In genomic region chr11:113978318-113978717, GRCm38 (mm10) we compare ENCODE assay signal across 23 mouse cellular contexts.
DNase-seq lines count a peak whose midpoint lies in the region; ATAC-seq and TF ChIP-seq lines count a peak whose summit lies in the region.
"Had no signal": no experiment of that assay in that cellular context is flagged by ENCODE, and none has a peak within 500 bp of the region (broad histone marks: within the 10 kb centered on the region; RNA-seq: fewer than 3 reads in every experiment).

No protein-coding gene starts in this region.

- H3K27ac ChIP-seq in MEL (ENCODE audit: control insufficient read depth, low read depth, low read length), result no peak overlapping the region
- H3K27ac ChIP-seq in bone marrow, adult 2 months (ENCODE audit: control insufficient read depth, insufficient read depth, low read depth, low read length, poor library complexity), result no peak overlapping the region

- TF ChIP-seq EP300 in MEL (IDR thresholded peaks at IDR 0.05; ENCODE audit: low read depth in 1 of 2, low read length in 2 of 2), result no peak

- TF ChIP-seq POLR2A in MEL (IDR thresholded peaks at IDR 0.05; ENCODE audit: control insufficient read depth in 1 of 2, insufficient read depth in 1 of 2, low read depth in 1 of 2, low read length in 2 of 2, poor library complexity in 1 of 2), result no peak
- TF ChIP-seq POLR2A in bone marrow, adult 2 months (IDR thresholded peaks at IDR 0.05; ENCODE audit: borderline replicate concordance, control insufficient read depth, low read depth, low read length), result no peak

- H3K4me3 ChIP-seq in megakaryocyte, embryonic 14.5 days (replicated peaks), result peak overlapping the region; percentile 48
- peak overlapping the region; percentile 3; the same call in 1 of the 2 replicates for H3K4me3 ChIP-seq in G1E (ENCODE audit: low read depth, low read length)
- H3K4me3 ChIP-seq in MEL (ENCODE audit: control insufficient read depth in 1 of 2, insufficient read depth in 1 of 2, low read depth in 2 of 2, low read length in 2 of 2), result no peak overlapping the region
- peak overlapping the region; percentile 20 for H3K4me3 ChIP-seq in bone marrow, adult 2 months (replicated peaks; ENCODE audit: control insufficient read depth, low read depth, low read length)

- peaks cover 27% of the 10 kb centered on the region for H3K9me3 ChIP-seq in megakaryocyte, embryonic 14.5 days
- peaks cover 91% of the 10 kb centered on the region for H3K9me3 ChIP-seq in G1E (replicated peaks)
- H3K9me3 ChIP-seq in MEL (replicated peaks; ENCODE audit: insufficient read depth, low read length), result no peaks in the 10 kb centered on the region

- no peak for DNase-seq in G1E (ENCODE audit: low spot score)
- no peak for DNase-seq in MEL (ENCODE audit: low read depth, low spot score)
- DNase-seq in spleen, postnatal 14 days (ENCODE audit: low spot score in 2 of 2), result no peak
- no peak for DNase-seq in gastrocnemius, postnatal 25 days
- no peak for DNase-seq in frontal cortex, adult 2 months (ENCODE audit: extremely low spot score in 1 of 2, low spot score in 1 of 2)
- DNase-seq: adrenal gland, adult 2 months; adrenal gland, adult 8-10 months; adrenal gland, postnatal 10 days; adrenal gland, postnatal 14 days; adrenal gland, postnatal 25 days; adrenal gland, postnatal 36 days; B cell, adult 2 months; cerebellum, adult 11 months; cerebellum, adult 11-12 months; cerebellum, adult 18-20 months; cerebellum, adult 2 months; cerebellum, adult 8-10 months had no signal

- TF ChIP-seq CTCF in G1E (IDR thresholded peaks at IDR 0.05; ENCODE audit: low read depth, low read length) (no peak), MEL (IDR thresholded peaks at IDR 0.05 in 2 of 3, conservative IDR thresholded peaks at IDR 0.05 in 1 of 3; ENCODE audit: control insufficient read depth in 1 of 3, insufficient read depth in 1 of 3, low read depth in 2 of 3, low read length in 3 of 3, poor library complexity in 1 of 3, severe bottlenecking in 1 of 3) (no peak)
- TF ChIP-seq CTCF in bone marrow, adult 2 months (IDR thresholded peaks at IDR 0.05; ENCODE audit: control insufficient read depth, insufficient read depth, low read length), result no peak

- ATAC-seq in megakaryocyte, adult 5-6 weeks (ENCODE audit: poor library complexity, severe bottlenecking), result no peak
- ATAC-seq in G1E (ENCODE audit: extremely low read depth, insufficient number of reproducible peaks, low FRiP score, poor library complexity, severe bottlenecking), result no peak
- ATAC-seq: activated CD4-positive, CD25-positive, alpha-beta regulatory T cell, adult 4 months; CD4-positive, CD25-positive, alpha-beta regulatory T cell, adult 4 months; Patski had no signal

- TF ChIP-seq RAD21 in MEL (IDR thresholded peaks at IDR 0.05; ENCODE audit: low read depth, low read length), result no peak

- no peaks in the 10 kb centered on the region; the same call in 1 of the 2 replicates for H3K4me1 ChIP-seq in megakaryocyte, embryonic 14.5 days
- no peaks in the 10 kb centered on the region for H3K4me1 ChIP-seq in G1E (ENCODE audit: insufficient read depth, low read depth, low read length)
- no peaks in the 10 kb centered on the region for H3K4me1 ChIP-seq in MEL (ENCODE audit: control insufficient read depth in 1 of 2, insufficient read depth in 2 of 2, low read length in 2 of 2)
- H3K4me1 ChIP-seq in bone marrow, adult 2 months (ENCODE audit: control insufficient read depth, insufficient read depth, low read length), result no peaks in the 10 kb centered on the region

- H3K79me2 ChIP-seq in MEL (ENCODE audit: control insufficient read depth, insufficient read depth, low read length, poor library complexity), result no peaks in the 10 kb centered on the region

- H3K36me3 ChIP-seq in megakaryocyte, embryonic 14.5 days (replicated peaks; ENCODE audit: low read length), result no peaks in the 10 kb centered on the region
- no peaks in the 10 kb centered on the region for H3K36me3 ChIP-seq in G1E (replicated peaks)
- H3K36me3 ChIP-seq in MEL (ENCODE audit: control insufficient read depth in 1 of 2, insufficient read depth in 2 of 2, low read length in 2 of 2), result no peaks in the 10 kb centered on the region

- no peak overlapping the region for H3K9ac ChIP-seq in MEL (ENCODE audit: control insufficient read depth, low read depth, low read length, poor library complexity, severe bottlenecking)

- no peaks in the 10 kb centered on the region for H3K27me3 ChIP-seq in megakaryocyte, embryonic 14.5 days (replicated peaks)
- H3K27me3 ChIP-seq in G1E (ENCODE audit: insufficient read depth, low read length) (no peaks in the 10 kb centered on the region), MEL (ENCODE audit: control insufficient read depth in 1 of 2, insufficient read depth in 2 of 2, low read length in 2 of 2) (no peaks in the 10 kb centered on the region)
- H3K27me3 ChIP-seq: Patski had no signal

- 93% methylated on average over 12 of the region's 12 CpGs for WGBS in bone marrow, adult 2 months

TF ChIP-seq in MEL, 35 proteins besides CTCF, POLR2A, EP300 and RAD21:
- TF ChIP-seq POLR2AphosphoS5 (IDR thresholded peaks at IDR 0.05; ENCODE audit: borderline replicate concordance, low read depth, low read length), result peak; percentile 92; the same call in 1 of the 2 replicates
- no peak for TF ChIP-seq BHLHE40 (IDR thresholded peaks at IDR 0.05; ENCODE audit: borderline replicate concordance, low read depth, low read length)

Comparison
In these comparisons a context has a peak if more than half of its experiments do, and no peak if none do; other contexts are left out.
1. H3K4me3 ChIP-seq: peak in megakaryocyte, embryonic 14.5 days (single experiment), G1E (single experiment) and bone marrow, adult 2 months (single experiment); none in MEL (0 of 2).